Mouse (Mus musculus): ENCODE measurements around the gene Ctnnd1.
"Not testable (repeated sequence)": the region's sequence is repeated elsewhere in the genome, so short reads cannot be mapped to it uniquely, and the experiment has no call there.

Gene Ctnnd1

GRCm38 (mm10) chr2:84650464-84651195 is at the start of gene Ctnnd1:
Gene Ctnnd1, minus strand, starts transcription at chr2:84650765.
- peak; percentile 75 for DNase-seq (ENCODE audit: low read depth, low spot score)

GRCm38 (mm10) chr2:84695007-84695695 is 44.6 kb upstream of the Ctnnd1 start:
- no peak for DNase-seq (ENCODE audit: low read depth, low spot score)

DNA sequence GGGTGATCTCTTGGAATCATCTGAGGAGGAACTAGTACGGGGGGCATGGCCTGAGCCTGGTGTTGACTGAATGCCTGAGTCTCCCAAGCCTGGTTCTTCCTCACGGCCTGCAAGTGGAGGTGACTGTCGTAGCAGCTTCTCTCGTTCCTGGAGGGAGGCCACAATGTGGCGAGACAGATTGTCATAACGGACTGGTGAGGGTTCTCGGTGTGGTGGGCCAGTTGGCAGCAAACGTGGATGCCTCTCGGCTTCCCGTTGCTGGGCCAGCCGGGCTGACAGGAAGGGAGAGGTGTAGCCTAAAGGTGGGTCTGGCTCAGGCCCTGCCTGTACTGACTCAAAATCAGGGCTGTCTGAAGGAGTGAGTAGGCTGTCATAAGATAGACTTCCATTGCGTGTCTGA is 39.5 kb upstream of the Ctnnd1 start:
- DNase-seq (ENCODE audit: low read depth, low spot score) = no peak

- no peak for DNase-seq (ENCODE audit: low read depth, low spot score)
Observed at GRCm38 (mm10) chr2:84688080-84688844, 37.7 kb upstream of the Ctnnd1 start.

GRCm38 (mm10) chr2:84682605-84683183 is 32.1 kb upstream of the Ctnnd1 start:
- no peak for DNase-seq (ENCODE audit: low read depth, low spot score)

DNA sequence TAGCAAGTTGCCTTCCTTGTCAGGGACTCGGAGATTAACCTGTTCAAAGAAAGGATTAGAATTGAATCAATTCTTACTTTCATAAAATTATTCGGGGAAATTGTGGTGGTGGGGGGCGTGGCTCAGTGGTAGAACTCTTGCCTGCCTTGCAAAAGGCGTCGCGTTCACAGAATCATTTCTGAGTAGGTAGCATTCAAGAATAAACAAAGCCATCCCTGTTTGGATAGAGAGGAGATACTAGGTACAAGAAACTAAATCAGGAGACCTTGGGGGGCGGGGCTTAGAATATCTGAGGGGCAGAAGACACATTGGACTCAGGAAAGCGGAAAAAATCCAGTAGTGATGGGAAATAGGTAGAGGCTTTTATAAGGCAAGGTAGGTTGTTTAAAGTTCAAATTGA is 28.5 kb upstream of the Ctnnd1 start, which contains the start of gene Tmx2:
Tmx2 (minus strand) TSS at position 125 of the 400 bp plus-strand sequence.
- DNase-seq (ENCODE audit: low read depth, low spot score) = no peak

GRCm38 (mm10) chr2:84677968-84678880 is 27.7 kb upstream of the Ctnnd1 start, which contains the start of the genes Gm28635 and Med19:
Gene Gm28635, minus strand, starts transcription at chr2:84678041.
Gene Med19, plus strand, starts transcription at chr2:84678402.
- peak; percentile 99 for DNase-seq (ENCODE audit: low read depth, low spot score)

GRCm38 (mm10) chr2:84677270-84677967 is 26.9 kb upstream of the Ctnnd1 start:
- no peak for DNase-seq (ENCODE audit: low read depth, low spot score)

DNA sequence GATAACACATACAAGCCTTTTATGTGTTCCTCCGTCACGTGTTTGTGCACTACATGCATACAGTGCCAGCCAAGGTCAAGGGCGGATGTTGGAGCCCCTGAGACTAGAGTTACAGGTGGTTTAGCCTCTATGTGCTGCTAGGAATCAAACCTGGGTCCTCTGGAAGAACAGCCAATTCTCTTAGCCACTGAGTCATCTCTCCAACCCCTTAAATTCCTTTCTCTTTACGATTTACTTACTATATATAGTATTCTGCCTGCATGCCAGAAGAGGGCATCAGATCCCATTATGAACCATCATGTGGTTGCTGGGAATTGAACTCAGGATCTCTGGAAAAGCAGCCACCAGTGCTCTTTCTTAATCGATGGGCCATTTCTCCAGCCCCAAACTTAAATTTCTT is 21.0 kb upstream of the Ctnnd1 start:
- DNase-seq (ENCODE audit: low read depth, low spot score) = not testable (repeated sequence)

- DNase-seq (ENCODE audit: low read depth, low spot score) = peak; percentile 60
Observed at GRCm38 (mm10) chr2:84670569-84670933, 20.0 kb upstream of the Ctnnd1 start, which contains the start of gene Selenoh. Gene Selenoh, minus strand, starts transcription at chr2:84670770.

- DNase-seq (ENCODE audit: low read depth, low spot score) = no peak
Observed at GRCm38 (mm10) chr2:84669828-84670568, 19.4 kb upstream of the Ctnnd1 start.

- DNase-seq (ENCODE audit: low read depth, low spot score) = no peak
Observed at GRCm38 (mm10) chr2:84666081-84666480, 15.5 kb upstream of the Ctnnd1 start.

DNA sequence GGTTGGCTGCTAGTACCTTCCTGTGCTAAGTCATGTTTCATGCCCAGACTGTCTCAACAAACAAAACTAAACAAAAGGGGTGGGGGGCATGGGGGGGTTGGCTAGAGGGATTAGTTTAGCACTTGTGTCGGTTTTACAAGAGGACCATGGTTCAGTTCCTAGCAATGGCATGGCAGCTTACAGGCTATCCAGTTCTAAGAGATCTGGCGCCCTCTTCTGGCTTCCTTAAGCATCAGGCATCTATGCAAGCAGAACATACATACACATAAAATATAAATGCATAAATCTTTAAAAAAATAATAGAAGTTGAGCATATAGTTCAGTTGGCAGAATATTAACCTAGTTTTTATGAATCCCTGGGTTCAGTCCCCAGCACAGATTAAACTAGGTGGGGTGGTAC is 12.3 kb upstream of the Ctnnd1 start:
- no peak for DNase-seq (ENCODE audit: low read depth, low spot score)

GRCm38 (mm10) chr2:84660253-84660652 is 9.7 kb upstream of the Ctnnd1 start:
- no peak for DNase-seq (ENCODE audit: low read depth, low spot score)

- DNase-seq (ENCODE audit: low read depth, low spot score) = no peak
Observed at GRCm38 (mm10) chr2:84658806-84659205, 8.2 kb upstream of the Ctnnd1 start, which contains the start of gene Btbd18. Gene Btbd18, plus strand, starts transcription at chr2:84659079.

GRCm38 (mm10) chr2:84655864-84656263 is 5.3 kb upstream of the Ctnnd1 start:
- DNase-seq (ENCODE audit: low read depth, low spot score) = no peak

GRCm38 (mm10) chr2:84653354-84653753 is 2.8 kb upstream of the Ctnnd1 start:
- DNase-seq (ENCODE audit: low read depth, low spot score) = no peak

DNA sequence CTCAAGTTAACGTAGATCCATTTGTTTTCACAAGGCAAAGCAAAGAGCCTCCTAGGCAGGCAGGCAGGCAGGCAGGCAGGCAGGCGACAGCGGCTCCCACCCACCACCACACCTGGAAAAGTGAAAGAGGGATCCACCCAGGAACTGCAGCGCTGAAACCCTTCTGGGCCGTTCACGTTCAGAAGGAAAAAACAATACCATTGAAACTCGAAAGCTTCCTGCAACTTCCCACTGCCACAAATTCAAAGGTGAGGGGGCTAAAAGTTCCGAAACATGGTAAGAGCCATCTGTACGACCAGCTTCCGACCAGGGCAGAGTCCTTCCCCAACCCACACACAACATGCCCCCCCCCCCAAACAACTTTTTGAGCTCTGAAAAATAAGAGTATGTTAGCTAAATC is 891 bp downstream of the Ctnnd1 start:
- DNase-seq (ENCODE audit: low read depth, low spot score) = no peak

DNA sequence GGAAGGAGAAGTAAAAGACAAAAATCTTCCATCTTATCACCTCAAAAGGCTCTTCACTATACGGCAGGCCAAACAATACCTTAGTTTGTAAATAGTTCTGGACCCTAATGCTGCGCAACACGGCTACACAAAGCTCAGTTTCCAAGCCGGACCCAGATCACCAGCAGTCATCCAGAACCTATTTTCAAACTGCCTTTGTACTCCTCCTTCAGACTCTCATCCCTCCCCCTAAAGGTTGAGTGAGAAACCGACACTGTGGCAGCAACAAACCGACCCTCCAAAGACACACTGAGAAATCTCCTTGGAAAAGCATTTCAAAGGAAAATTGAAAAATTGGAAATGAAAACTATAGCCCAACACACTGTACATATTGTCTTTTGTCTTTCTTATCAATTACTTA is 2.2 kb downstream of the Ctnnd1 start:
- no peak for DNase-seq (ENCODE audit: low read depth, low spot score)
